Mouse (Mus musculus) lung, postnatal 4 days (tissue): ENCODE measurements around the gene Ciapin1.

ENCODE experiments used
- DNase-seq, 2 experiments: peaks; one replicate each; pipeline ENCODE4 v3.0.0; 2021

Ciapin1 gene

DNA sequence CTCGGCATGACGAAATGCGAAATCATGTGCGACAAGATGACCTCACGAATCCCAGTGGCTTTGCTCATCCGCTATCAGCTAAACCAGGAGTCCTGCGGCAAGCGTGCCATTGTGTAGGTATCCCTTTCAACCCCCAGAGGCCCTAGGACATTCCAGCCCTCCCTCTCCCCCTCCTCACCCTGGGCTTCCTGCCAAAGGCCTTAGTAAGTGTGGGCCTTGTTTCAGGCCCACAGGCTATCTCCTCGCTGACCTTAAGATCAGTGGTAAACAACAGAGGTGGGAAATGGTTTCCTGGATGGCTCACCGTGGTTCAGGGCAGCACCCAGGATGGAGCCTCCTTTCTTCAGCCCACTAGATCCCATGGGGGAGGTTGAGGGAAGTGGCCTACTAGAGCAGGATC, 60.1 kb downstream of the Ciapin1 start:
- DNase-seq, result peak; percentile 39 to 55

DNA sequence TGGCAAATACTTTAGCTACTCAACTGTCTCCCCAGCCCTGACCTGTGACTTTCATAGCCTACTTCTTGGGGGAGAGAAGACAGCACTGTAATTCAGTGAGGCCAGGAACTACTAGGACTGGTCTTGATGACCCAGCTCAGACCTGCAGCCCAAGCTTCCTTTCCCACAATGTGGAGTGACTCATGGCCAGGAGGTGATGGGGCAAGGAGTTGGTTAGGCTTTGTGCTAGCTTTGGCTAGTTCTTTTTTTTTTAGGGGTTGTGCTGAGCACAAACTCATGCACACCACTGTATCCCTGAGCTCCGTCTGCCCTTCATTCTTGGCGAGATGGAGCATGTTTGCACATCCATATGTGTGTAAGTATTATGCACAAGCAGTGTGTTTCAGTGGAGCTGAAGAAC, 61.8 kb downstream of the Ciapin1 start:
- DNase-seq, result no peak

DNA sequence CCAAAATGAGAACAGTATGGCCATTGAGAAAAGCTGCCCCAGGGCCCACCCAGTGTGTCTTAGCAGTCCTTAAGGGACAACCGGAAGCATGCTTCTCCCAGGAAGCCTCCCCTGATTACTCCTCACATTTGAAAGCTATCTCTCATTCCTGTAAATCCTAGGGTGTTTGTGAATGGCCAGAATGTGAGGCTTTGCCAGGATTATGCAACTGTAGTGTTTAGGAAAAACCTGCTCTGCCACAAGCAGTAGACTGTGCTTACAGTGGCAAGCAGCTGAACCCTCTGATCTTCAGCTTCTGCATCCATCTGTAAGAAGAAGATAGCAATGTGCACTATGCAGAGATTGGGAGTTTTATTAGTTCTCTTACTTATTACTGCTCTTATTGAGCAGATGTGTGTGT, 63.6 kb downstream of the Ciapin1 start:
- no peak for DNase-seq

DNA sequence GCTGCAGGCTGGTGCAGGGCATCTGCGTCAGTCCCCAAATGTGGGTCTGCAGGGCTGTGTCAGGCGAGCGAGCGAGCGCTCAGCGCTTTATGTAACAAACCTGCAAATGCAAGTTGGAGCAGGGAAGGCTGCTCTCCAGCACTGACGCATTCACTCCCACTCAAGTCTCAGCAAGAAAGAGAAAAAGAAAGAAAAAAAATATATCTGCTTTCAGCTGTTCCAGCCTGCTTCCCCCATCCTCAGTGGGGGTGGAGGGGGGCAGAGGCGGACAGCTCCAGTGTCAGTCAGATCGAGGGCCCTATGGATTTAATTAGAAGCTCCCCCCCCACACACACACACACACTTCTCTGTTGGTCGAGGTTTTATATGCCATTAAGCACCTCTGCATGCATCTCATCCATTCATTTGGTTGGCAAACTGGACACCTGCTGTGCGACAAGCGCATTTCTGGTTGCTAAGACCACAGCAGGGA, 64.4 kb downstream of the Ciapin1 start:
- DNase-seq, result no peak

DNA sequence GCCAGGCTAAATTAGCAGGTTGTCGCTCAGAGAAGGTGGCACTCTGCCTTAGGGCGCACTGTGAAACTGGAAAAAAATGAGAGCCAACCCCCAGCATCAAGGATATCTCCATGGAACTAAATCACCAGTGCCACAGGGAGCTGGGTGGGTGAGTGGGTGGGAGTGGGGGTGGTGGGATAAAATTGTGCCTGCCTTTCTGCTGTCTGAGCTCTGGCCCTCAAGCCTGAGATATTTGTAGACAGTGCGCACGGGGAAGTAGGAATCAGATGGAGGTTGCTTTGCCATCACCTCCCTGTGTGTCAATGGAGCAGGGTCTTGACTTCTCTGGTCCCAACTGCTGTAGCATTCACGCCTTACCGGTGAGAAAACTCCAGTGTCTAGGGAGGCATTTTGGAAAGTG, 65.1 kb downstream of the Ciapin1 start:
- no peak for DNase-seq

DNA sequence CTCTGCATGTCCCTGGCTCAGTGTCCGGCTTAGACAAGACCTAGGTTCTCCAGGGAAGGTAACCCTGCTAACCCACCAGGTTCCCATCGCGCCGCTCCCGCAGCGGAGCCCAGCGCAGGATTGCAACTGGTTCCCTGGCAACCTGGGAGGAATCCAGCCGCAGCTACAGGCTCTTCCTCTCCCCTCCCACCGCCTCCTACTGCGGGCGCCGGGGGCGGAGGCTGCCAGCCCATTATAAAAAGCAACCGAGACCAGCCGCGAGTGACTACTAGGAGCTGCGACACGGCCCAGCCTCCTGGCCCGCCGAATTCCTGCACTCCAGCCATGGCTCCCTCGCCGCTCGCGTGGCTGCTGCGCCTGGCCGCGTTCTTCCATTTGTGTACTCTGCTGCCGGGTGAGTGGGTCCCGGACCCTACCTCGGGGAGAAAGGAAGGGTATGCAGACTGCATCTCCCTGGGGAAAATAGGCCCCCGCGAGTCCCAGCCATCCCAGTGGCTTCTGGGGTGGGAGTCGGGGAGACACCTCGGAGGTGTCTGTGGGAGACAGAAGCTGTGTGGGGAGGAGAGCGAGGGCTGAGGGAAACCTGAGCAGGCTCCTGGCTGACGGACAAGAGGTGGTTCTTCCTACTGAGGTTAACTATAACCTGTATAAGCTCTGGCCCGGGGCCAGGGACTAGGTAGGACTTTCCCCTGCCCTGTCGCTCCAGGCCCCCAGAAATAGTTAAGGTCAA, 66.1 kb downstream of the Ciapin1 start, which contains the start of gene Cx3cl1:
Cx3cl1 (plus strand) TSS at position 69 of the 730 bp plus-strand sequence.
- peak; percentile 84 to 88 for DNase-seq

DNA sequence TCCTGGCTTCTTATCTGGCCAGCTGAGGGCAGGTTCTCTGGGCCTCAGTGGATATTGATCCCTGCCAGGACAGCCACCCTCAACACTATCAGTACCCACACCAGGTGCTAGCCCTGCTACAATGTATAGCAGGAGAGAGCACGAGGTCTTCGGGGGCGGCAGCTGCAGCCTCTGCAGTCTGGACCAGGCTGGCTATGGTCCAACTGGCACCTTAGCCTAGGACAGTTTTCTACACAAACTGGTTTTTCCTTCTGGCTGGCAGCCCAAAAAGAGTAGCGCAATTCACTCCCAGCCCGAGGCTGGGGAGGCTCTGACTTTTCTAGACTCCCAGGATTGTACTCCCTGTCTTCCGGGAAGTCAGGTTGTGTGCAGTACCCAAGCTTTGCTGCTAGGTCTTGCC, 67.2 kb downstream of the Ciapin1 start:
- DNase-seq, result peak; percentile 74 to 75
